Mouse (Mus musculus) stomach, embryonic 16.5 days (tissue): ENCODE measurements around the gene Gucy1b2. TPM values are rescaled to one million over a fixed set of nuclear protein-coding genes. Genes with fewer than 3 reads are reported as not detected.

Source experiments
- ATAC-seq: fragments of 200-750 bp; cut with Nextera tagmentation; 2 replicates; pipeline ENCODE4 v1.8.0; 2017; ENCODE audit warnings: moderate number of reproducible peaks, moderate TSS enrichment; ENCODE audit not compliant: insufficient read depth, low FRiP score
- H3K27ac ChIP-seq: fragments of 300-500 bp; sonication (generic); 2 replicates; pipeline ENCODE4 v1.5.1; 2014; ENCODE audit warnings: low read length
- H3K27me3 ChIP-seq: fragments of 300-500 bp; sonication (generic); 2 replicates; pipeline ENCODE4 v1.6.1; 2014; ENCODE audit warnings: low read length, control low read depth, mixed read lengths; ENCODE audit not compliant: control insufficient read depth, insufficient read depth
- H3K36me3 ChIP-seq: fragments of 300-500 bp; sonication (generic); 2 replicates; pipeline ENCODE4 v1.6.1; 2014; ENCODE audit warnings: low read length; ENCODE audit not compliant: control insufficient read depth, insufficient read depth
- H3K4me1 ChIP-seq: fragments of 300-500 bp; sonication (generic); 2 replicates; pipeline ENCODE4 v1.6.1; 2014; ENCODE audit warnings: low read length, control low read depth, mixed read lengths; ENCODE audit not compliant: control insufficient read depth, insufficient read depth
- H3K4me2 ChIP-seq: fragments of 300-500 bp; sonication (generic); 2 replicates; pipeline ENCODE4 v1.6.1; 2014; ENCODE audit warnings: low read depth, low read length, mixed read lengths
- H3K4me3 ChIP-seq: fragments of 300-500 bp; sonication (generic); replicated peaks from 2 replicates; pipeline ENCODE4 v1.5.1; 2014; ENCODE audit warnings: mild to moderate bottlenecking, low read length
- H3K9ac ChIP-seq: fragments of 300-500 bp; sonication (generic); 2 replicates; pipeline ENCODE4 v1.6.1; 2014; ENCODE audit warnings: low read length
- H3K9me3 ChIP-seq: fragments of 300-500 bp; sonication (generic); replicated peaks from 2 replicates; pipeline ENCODE4 v1.6.1; 2016; ENCODE audit warnings: low read length, control low read depth; ENCODE audit not compliant: control insufficient read depth
- WGBS: fragments of 180-500 bp; shearing (Covaris S2); extraction: QIAGEN DNeasy Blood & Tissue Kit; methylation state at CpG from one replicate; pipeline ENCODE4 v1.1.7; 2014; 5-methylcytosine and 5-hydroxymethylcytosine counted together
- polyA plus RNA-seq: library from polyadenylated mRNA; unstranded; fragments of >200 nt; fragmentation: Nextera tagmentation; extraction: Ambion mirVana; gene quantifications from 2 replicates; pipeline ENCODE4 v1.2.1, GENCODE M21; 2015

The Gucy1b2 gene
- 0.21 TPM in 1 of 2 replicates, not detected in the other for polyA plus RNA-seq

GRCm38 (mm10) chr14:62456239-62456747 lies at the start of gene Gucy1b2:
Gene Gucy1b2, minus strand, starts transcription at chr14:62456289.
- 61% methylated on average over 9 of the region's 9 CpGs for WGBS

GRCm38 (mm10) chr14:62497391-62497790 lies 41.3 kb upstream of the Gucy1b2 start:
- Histone ChIP-seq H3K27me3 (no peaks in the 10 kb centered on the region), H3K36me3 (no peaks in the 10 kb centered on the region), H3K27ac (no peak overlapping the region), H3K4me2 (no peak overlapping the region), H3K9ac (no peak overlapping the region), H3K9me3 (no peaks in the 10 kb centered on the region), H3K4me1 (no peaks in the 10 kb centered on the region), H3K4me3 (no peak overlapping the region)
- 75% methylated on average over 7 of the region's 7 CpGs for WGBS
- ATAC-seq = no peak

More at GRCm38 (mm10) chr14:62456239-62456747, at the start of gene Gucy1b2:
- no peak within 1 kb of the TSS for H3K9ac ChIP-seq
- H3K4me1 ChIP-seq = no peaks in the 10 kb centered on the region; the same call in 1 of the 2 replicates
- H3K4me2 ChIP-seq = peak within 1 kb of the TSS; percentile 30; the same call in 1 of the 2 replicates
- H3K27ac ChIP-seq = no peak within 1 kb of the TSS
- ATAC-seq = no peak
- H3K27me3 ChIP-seq = no peaks in the 10 kb centered on the region; the same call in 1 of the 2 replicates
- H3K36me3 ChIP-seq = no peaks in the 10 kb centered on the region
- no peaks in the 10 kb centered on the region for H3K9me3 ChIP-seq
- no peak within 1 kb of the TSS for H3K4me3 ChIP-seq

GRCm38 (mm10) chr14:62496501-62496900 lies 40.4 kb upstream of the Gucy1b2 start:
- WGBS = 53% methylated on average over 1 of the region's 1 CpGs
- Histone ChIP-seq H3K27me3 (no peaks in the 10 kb centered on the region), H3K4me2 (no peak overlapping the region), H3K9ac (no peak overlapping the region), H3K9me3 (no peaks in the 10 kb centered on the region), H3K4me1 (no peaks in the 10 kb centered on the region), H3K27ac (no peak overlapping the region), H3K36me3 (no peaks in the 10 kb centered on the region), H3K4me3 (no peak overlapping the region)
- ATAC-seq = no peak

GRCm38 (mm10) chr14:62493456-62493855 lies 37.4 kb upstream of the Gucy1b2 start:
- 67% methylated on average over 5 of the region's 5 CpGs for WGBS

GRCm38 (mm10) chr14:62492196-62492850 lies 36.2 kb upstream of the Gucy1b2 start:
- H3K36me3 ChIP-seq = no peaks in the 10 kb centered on the region
- H3K4me3 ChIP-seq = no peak overlapping the region
- no peak overlapping the region for H3K27ac ChIP-seq
- no peak; the same call in 1 of the 2 replicates for ATAC-seq
- no peak overlapping the region for H3K4me2 ChIP-seq
- H3K9me3 ChIP-seq = no peaks in the 10 kb centered on the region
- H3K4me1 ChIP-seq = no peaks in the 10 kb centered on the region
- no peak overlapping the region for H3K9ac ChIP-seq
- WGBS = 31% methylated on average over 16 of the region's 16 CpGs
- no peaks in the 10 kb centered on the region for H3K27me3 ChIP-seq

More at GRCm38 (mm10) chr14:62493456-62493855, 37.4 kb upstream of the Gucy1b2 start:
- no peaks in the 10 kb centered on the region for H3K36me3 ChIP-seq
- ATAC-seq = no peak
- H3K4me2 ChIP-seq = no peak overlapping the region
- no peak overlapping the region for H3K4me3 ChIP-seq
- no peak overlapping the region for H3K27ac ChIP-seq
- no peaks in the 10 kb centered on the region for H3K27me3 ChIP-seq
- H3K9me3 ChIP-seq = no peaks in the 10 kb centered on the region
- no peak overlapping the region for H3K9ac ChIP-seq
- no peaks in the 10 kb centered on the region for H3K4me1 ChIP-seq

GRCm38 (mm10) chr14:62488270-62488669 lies 32.2 kb upstream of the Gucy1b2 start:
- Histone ChIP-seq H3K27me3 (no peaks in the 10 kb centered on the region), H3K4me1 (no peaks in the 10 kb centered on the region), H3K9ac (no peak overlapping the region), H3K36me3 (no peaks in the 10 kb centered on the region), H3K4me3 (no peak overlapping the region), H3K4me2 (no peak overlapping the region), H3K9me3 (no peaks in the 10 kb centered on the region), H3K27ac (no peak overlapping the region)
- no peak for ATAC-seq
- WGBS = 83% methylated on average over 7 of the region's 7 CpGs

GRCm38 (mm10) chr14:62481381-62481780 lies 25.3 kb upstream of the Gucy1b2 start:
- Histone ChIP-seq H3K9me3 (no peaks in the 10 kb centered on the region), H3K4me2 (no peak overlapping the region), H3K4me1 (no peaks in the 10 kb centered on the region), H3K27me3 (no peaks in the 10 kb centered on the region), H3K9ac (no peak overlapping the region), H3K27ac (no peak overlapping the region), H3K36me3 (no peaks in the 10 kb centered on the region), H3K4me3 (no peak overlapping the region)
- ATAC-seq = no peak
- 40% methylated on average over 8 of the region's 8 CpGs for WGBS

GRCm38 (mm10) chr14:62479395-62479794 lies 23.3 kb upstream of the Gucy1b2 start:
- H3K9ac ChIP-seq = no peak overlapping the region
- H3K4me3 ChIP-seq = no peak overlapping the region
- no peaks in the 10 kb centered on the region for H3K9me3 ChIP-seq
- H3K36me3 ChIP-seq = no peaks in the 10 kb centered on the region
- no peaks in the 10 kb centered on the region for H3K4me1 ChIP-seq
- no peak overlapping the region for H3K4me2 ChIP-seq
- no peak; the same call in 1 of the 2 replicates for ATAC-seq
- 26% methylated on average over 6 of the region's 6 CpGs for WGBS
- no peaks in the 10 kb centered on the region for H3K27me3 ChIP-seq
- no peak overlapping the region for H3K27ac ChIP-seq

- ATAC-seq = no peak
- Histone ChIP-seq H3K27me3 (no peaks in the 10 kb centered on the region), H3K9ac (no peak overlapping the region), H3K36me3 (no peaks in the 10 kb centered on the region), H3K4me1 (no peaks in the 10 kb centered on the region), H3K4me2 (no peak overlapping the region), H3K9me3 (no peaks in the 10 kb centered on the region), H3K4me3 (no peak overlapping the region), H3K27ac (no peak overlapping the region)
- WGBS = 52% methylated on average over 1 of the region's 1 CpGs
These were observed 18.4 kb upstream of the Gucy1b2 start for GRCm38 (mm10) chr14:62474481-62474880.
